Mouse (Mus musculus) large intestine, adult 2 months (tissue): ENCODE data around the gene Hsd17b11. TPM values are rescaled to one million over a fixed set of nuclear protein-coding genes. Genes with fewer than 3 reads are reported as not detected.
"Not testable (repeated sequence)": the region's sequence is repeated elsewhere in the genome, so short reads cannot be mapped to it uniquely, and the experiment has no call there.

ENCODE experiments used
- DNase-seq: peaks from one replicate; pipeline ENCODE4 v3.0.0-alpha.2; 2012; ENCODE audit warnings: low read depth, low spot score
- WGBS: fragments of 180-500 bp; shearing (Covaris S2); methylation state at CpG from one replicate; pipeline ENCODE4 v1.1.7; 2018; 5-methylcytosine and 5-hydroxymethylcytosine counted together
- polyA plus RNA-seq: library from polyadenylated mRNA; depleted of rRNA; stranded (reverse); fragments of >200 nt; gene quantifications from 2 replicates; pipeline ENCODE4 v1.2.3, GENCODE M21; 2012

The Hsd17b11 gene
- polyA plus RNA-seq, 1 experiment, result 86.9 TPM

DNA sequence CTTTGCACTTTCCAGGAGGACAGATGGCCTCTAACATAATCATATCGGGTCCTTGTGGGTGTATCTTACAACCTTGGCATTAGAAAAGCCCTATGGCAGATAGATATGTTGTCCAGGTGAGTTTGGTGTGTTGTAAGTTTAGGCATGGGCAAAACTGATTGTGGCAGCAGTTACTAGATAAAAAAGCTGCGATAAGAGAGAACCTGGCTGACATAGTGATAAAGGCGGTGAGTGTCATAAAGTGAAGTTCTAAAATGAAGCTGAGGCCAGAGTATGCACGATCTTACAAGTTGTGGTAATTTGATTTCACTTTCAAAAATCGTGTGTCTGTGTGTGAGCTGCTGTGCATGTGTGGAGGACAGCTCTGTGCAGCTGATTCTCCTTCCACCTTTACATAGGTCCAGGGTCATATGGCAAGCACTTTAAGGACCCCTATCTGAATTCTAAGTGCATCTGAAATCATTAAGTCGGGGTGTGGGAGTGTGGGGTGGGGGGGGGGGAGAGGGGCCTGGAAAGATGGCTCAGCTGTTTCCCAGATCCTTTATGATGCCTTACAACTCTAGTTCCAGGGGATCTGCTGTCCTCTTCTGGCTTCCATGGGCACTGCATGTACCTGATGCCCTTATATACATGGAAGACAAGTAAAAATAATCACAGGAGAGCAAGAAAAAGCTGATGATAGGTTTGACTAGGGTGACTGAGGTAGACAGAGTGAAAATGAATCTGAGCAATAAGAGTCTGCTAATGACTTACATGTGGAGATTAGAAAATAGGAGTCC lies 17.6 kb upstream of the Hsd17b11 start:
- DNase-seq, result no peak
- WGBS, result 59% methylated on average over 6 of the region's 6 CpGs

GRCm38 (mm10) chr5:104036686-104037085 lies 15.0 kb upstream of the Hsd17b11 start:
- WGBS, result 97% methylated on average over 1 of the region's 1 CpGs
- no peak for DNase-seq

DNA sequence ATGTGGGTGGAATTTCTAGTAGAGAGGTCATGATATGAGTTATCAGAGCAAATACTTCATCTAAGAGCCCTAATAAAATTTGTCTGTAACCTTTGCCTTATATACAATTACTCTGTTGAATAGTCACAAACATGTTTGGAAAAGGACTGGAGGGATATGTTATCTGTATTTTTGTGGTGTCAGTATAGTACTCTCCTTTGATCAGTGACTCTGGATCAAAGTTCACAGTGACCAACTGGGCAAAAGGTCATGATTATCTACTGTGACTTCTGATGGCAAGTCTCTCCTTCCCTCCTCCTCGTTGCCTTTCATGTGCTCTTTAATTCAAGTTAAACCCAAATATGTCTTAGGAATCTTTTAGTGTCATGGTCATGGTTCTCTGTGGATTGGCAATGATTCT lies 14.1 kb upstream of the Hsd17b11 start:
- WGBS, result 32% methylated on average over 1 of the region's 1 CpGs
- no peak for DNase-seq

DNA sequence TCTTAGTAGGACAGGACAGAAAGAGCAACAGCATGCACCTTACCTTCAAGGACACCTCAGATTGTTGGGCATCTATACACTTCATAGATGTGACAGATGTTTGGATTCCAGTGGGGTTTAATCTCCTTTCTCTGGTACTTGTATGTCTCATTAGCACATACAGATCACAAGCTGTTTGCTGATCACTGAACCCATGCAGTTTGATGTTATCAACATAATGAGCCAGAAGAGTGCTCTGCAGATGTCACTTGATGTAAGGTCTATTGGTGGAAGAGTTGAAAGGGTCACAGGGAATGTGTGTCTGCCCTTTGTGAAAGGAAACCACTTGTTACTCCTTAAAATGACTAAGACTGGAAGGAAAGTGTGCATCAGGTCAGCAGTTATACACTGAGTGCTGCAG lies 13.3 kb upstream of the Hsd17b11 start:
- no peak for DNase-seq

DNA sequence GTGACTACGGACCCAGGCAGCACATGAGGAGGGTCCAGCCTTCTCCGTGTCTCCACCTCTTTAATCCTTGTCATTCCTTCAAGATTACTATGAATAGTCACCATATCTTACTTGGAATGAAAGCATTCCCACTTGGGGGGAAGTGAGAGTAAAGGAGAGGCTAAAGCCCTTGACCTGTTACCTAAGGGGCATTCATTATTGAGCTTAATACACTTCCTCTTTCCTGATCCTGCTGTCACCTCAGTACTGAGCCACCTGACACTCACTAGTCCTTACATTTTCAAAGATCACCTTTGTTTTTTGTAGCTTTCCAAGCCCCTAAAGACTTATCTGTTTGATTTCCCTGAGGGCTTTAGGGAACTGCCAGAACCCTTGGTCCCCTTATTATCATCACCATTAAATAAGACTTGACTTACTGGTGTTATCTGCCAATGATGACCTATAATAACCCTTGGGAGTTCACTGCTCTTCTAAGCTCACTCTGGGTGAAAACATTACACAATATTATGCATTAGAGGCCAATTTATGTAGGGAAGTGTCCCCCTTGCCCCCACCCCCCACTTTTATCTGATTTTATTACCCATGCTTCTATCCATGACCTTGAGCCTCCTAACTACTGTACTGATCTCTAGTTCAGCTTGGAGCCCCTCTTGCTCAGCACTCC lies 10.8 kb upstream of the Hsd17b11 start:
- no peak for DNase-seq
- 87% methylated on average over 2 of the region's 2 CpGs for WGBS

- no peak for DNase-seq
- 31% methylated on average over 17 of the region's 17 CpGs for WGBS
Measured at GRCm38 (mm10) chr5:104025245-104025854, 3.6 kb upstream of the Hsd17b11 start.

DNA sequence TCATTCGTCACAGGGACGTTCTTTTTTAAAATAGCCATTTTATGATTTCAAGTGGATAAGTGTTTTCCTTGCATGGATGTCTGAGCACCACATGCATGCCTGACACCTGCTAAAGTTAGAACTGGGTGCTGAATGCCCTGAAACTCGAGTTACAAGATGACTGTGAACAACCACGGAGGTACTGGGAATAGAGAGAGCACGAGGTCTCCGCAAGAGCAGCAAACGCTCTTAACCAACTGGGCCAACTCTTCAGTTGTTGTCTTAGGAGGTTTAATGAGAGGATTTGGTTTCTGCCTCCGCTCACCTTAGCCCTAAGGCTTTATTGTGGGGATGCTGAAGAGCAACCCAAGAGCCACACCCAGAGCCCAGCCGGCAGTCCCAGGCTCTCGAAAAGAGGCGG lies 3.0 kb upstream of the Hsd17b11 start:
- 49% methylated on average over 11 of the region's 11 CpGs for WGBS
- no peak for DNase-seq

DNA sequence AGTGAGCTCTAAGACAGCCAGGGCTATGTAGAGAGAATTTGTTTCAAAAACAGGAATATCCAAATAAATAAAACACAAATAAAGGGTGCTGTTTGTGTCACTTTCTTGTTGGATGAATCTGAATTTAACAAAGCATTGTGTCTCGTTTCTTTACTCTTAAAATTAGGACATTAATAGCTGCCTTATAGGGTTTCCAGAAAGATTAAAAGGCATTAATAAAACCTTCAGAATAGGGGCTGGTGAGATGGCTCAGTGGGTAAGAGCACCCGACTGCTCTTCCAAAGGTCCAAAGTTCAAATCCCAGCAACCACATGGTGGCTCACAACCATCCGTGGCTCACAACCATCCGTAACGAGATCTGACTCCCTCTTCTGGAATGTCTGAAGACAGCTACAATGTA lies 2.5 kb upstream of the Hsd17b11 start:
- WGBS, result 54% methylated on average over 5 of the region's 5 CpGs

GRCm38 (mm10) chr5:104023289-104024020 lies 1.7 kb upstream of the Hsd17b11 start:
- WGBS, result 56% methylated on average over 8 of the region's 8 CpGs
- no peak for DNase-seq

More for the DNA sequence above, 2.5 kb upstream of the Hsd17b11 start:
- not testable (repeated sequence) for DNase-seq

DNA sequence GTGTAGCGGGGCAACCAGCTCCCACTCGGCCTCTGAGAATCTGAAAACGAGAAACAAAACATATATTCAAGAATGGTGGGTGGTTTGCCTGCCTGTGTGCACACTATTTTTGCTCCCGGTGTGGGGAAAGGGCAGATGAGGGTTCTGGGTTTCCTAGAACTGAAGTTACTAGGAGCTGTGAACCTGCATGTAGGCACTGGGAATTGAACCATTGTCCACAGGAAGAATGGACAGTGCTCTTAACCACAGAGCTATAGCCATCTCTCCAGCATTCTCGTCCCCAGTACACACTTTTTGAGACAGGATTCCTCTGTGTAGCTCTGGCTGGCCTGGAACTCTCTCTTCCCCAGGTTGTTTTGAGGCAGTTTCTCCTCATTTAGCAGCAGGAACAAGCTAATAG lies 839 bp upstream of the Hsd17b11 start:
- DNase-seq, result no peak
- 26% methylated on average over 5 of the region's 5 CpGs for WGBS

DNA sequence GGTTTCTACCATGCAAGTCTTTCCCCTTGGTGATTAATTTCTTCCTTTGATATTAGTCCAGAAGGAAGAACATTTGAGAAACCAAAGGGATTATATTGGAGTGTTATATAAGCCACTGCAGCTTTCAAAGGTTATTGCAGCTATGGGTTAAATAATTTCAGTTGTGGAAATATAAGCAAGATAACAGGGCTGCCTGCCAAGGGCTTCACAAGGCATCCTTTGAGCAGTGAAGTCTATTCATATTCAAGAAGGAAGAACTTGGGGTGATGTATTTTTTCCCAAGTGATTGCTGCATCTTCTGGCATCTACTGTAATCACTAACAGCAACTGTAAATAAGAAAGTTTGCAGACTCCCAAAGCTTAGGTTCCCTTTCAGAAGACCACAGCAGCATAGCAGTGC lies 10.3 kb downstream of the Hsd17b11 start:
- no peak for DNase-seq

DNA sequence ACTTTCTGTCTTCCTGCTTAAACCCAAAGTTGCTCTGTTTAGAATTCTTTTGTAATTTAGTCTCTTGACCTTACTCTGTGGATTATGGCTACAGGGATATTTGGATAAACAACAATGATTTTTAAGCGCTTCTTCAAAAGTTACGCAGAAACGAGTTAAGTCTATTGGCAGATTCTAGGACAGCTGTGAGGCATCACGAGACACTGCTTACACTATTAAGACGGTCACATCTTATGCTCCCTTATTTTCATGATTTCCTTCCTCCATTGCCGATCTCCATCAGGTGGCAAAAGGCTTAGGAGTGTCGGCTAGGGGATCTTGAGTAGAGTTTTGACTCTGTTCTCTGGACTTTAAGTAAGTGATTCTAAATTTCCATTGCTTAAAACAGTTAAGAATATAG lies 11.5 kb downstream of the Hsd17b11 start:
- DNase-seq, result no peak
- WGBS, result 69% methylated on average over 7 of the region's 7 CpGs

DNA sequence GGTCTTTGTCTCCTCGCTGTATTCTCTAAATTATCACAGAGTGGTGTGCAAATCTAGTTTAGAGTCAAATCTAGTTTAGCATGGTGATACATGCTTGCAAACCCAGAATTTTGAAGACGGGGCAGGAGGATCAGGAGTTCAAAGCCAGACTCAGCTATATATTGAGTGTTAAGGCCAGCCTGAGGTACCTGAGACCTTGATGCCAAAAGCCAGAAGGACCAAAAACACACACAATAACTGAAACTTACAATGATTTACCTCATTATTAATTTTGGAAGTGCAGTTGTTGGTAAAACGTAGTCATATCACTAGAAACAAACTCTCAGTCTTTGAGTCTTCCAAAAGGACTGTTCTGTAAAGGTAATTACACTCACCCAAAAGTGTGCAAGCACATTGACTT lies 12.3 kb downstream of the Hsd17b11 start:
- WGBS, result 95% methylated on average over 3 of the region's 3 CpGs
- DNase-seq, result no peak

GRCm38 (mm10) chr5:104007801-104008200 lies 13.9 kb downstream of the Hsd17b11 start:
- no peak for DNase-seq

GRCm38 (mm10) chr5:104006811-104007210 lies 14.9 kb downstream of the Hsd17b11 start:
- 72% methylated on average over 3 of the region's 3 CpGs for WGBS
- DNase-seq, result no peak

More at GRCm38 (mm10) chr5:104007801-104008200, 13.9 kb downstream of the Hsd17b11 start:
- 66% methylated on average over 5 of the region's 5 CpGs for WGBS

DNA sequence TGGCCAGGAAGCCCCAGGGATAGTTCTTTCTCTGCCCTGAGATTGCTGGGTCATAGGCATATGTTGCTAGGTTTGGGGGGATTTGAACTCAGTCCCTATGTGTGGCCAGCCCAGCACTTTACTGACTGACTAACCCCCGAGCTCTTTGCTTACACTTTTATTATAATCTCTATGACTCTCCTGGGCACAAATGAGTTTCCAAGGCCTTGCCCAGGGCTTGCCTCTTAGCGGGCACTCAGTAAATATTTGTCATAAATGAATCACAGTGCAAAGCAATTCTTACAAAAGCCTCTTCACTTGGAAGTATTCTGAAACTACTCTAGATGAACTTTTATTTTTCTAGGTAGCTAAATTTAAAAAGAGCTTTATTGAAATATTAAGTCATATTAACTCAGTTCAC lies 17.8 kb downstream of the Hsd17b11 start:
- no peak for DNase-seq
- WGBS, result 42% methylated on average over 2 of the region's 2 CpGs

- no peak for DNase-seq
- 76% methylated on average over 15 of the region's 15 CpGs for WGBS
Measured at GRCm38 (mm10) chr5:104003256-104003931, 18.3 kb downstream of the Hsd17b11 start.

- no peak for DNase-seq
- 72% methylated on average over 18 of the region's 18 CpGs for WGBS
Measured at GRCm38 (mm10) chr5:104002549-104003255, 19.0 kb downstream of the Hsd17b11 start.

- 5% methylated on average over 5 of the region's 5 CpGs for WGBS
- DNase-seq, result no peak
Measured at GRCm38 (mm10) chr5:103999738-104000137, 22.0 kb downstream of the Hsd17b11 start.
